Mouse (Mus musculus): ENCODE results near the gene Tbc1d19. TPM values are rescaled to one million over a fixed set of nuclear protein-coding genes. Genes with fewer than 3 reads are reported as not detected.

Tbc1d19 gene
- 8.6 TPM for total RNA-seq (2023)

DNA sequence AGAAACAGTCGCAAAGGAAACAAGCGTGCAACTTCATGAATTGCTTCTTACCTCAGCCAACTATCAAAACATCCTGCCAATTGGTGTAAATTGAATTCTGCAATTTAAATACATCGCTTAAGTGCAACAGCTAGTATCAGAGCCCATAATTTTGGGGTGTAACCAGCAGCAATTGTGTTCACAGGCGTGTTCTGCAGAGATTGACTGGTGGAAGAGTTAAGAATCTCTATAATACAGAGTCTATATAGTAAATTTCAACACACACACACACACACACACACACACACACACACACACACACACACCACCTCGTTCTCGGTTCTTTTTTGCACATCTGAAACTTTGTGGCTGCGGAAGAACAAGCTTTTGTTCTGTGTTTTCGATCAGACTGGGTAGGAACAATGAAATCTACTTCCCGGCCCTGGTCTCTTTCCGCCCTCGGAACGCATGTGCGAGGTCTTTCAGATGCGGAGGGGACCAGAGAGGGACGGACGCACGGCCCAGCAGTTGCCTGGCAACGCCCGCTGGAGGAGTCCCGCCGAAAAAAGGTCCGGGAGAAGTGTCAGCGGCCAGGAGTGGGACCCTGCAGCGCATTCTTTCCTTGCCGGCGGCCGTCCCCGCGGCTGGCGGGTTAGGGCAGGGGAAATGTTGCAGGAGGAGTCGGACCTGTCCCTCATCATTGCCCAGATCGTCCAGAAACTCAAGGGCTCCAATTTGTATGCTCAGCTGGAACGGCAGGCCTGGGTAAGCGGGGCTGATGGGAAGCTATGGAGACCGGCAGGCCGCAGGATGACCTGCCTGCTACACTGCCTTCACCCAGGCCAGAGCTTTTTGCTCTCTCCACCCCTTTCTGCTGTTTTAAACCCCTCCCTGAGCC, at the start of gene Tbc1d19:
Gene Tbc1d19, plus strand, starts transcription at position 492 of the 877 bp plus-strand sequence.

Other genes starting within 250 kb of the Tbc1d19 start
- not detected for gene Cckar, start 101.9 kb upstream of the Tbc1d19 start, total RNA-seq (2023)
- gene Stim2, start 188.9 kb downstream of the Tbc1d19 start, total RNA-seq (2023): 44.5 TPM

All from CD8-positive naive resting alpha-beta T cell, adult 57 days (primary cell).